10 mouse cellular contexts compared by ENCODE assay signal in the genomic region with DNA sequence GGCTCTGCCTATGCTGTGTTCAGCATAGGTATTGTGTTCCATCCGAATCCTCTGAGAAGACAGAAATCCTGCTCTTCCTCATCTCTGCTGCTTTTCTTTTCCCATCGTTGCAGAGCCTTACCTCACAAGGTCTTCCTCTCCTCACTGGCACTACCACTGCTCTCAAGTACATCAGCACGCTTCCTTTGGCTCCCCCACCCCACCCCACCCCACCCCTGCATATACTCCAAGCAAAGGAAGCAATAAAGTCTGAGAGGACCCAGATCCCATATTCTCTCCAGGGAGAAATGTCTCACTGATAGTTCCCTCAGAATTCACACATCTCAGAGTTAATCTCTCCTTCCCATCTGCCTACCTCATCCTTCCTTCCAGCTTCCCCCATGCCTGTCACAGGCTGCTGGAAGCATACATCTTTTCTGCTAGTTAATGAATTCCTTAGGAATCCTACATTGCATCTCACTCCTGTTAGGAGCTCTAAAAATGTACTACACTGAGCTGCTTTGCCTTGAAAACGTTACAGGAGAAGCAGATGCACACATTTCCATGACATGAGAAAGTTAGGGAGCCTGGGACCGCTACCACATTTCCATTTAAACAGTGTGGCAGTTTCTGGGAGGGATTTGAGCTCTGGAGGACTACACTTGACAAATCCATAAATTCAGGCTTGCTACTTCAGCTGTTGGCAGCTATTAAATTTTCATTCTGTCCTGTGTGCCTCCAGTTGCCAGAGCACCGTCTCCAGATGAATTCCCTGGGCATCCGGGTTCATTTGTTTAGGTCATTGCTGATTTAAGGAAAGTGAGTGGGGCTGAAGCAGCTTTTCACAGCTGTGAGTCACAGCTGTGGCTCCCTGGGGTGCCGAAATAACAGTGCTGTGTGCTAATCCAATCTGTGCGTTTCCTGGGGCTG. TPM values are rescaled to one million over a fixed set of nuclear protein-coding genes. Genes with fewer than 3 reads are reported as not detected.
DNase-seq lines count a peak whose midpoint lies in the region; ATAC-seq and TF ChIP-seq lines count a peak whose summit lies in the region.
"Had no signal": no experiment of that assay in that cellular context is flagged by ENCODE, and none has a peak within 500 bp of the region (broad histone marks: within the 10 kb centered on the region; RNA-seq: fewer than 3 reads in every experiment).

No protein-coding gene starts in this region.

- H3K9me3 ChIP-seq in limb, embryonic 15.5 days = no peaks in the 10 kb centered on the region
- H3K9me3 ChIP-seq: heart, embryonic 13.5 days had no signal

- H3K4me1 ChIP-seq in limb, embryonic 15.5 days = no peaks in the 10 kb centered on the region
- peaks cover 3% of the 10 kb centered on the region; the same call in 1 of the 2 replicates for H3K4me1 ChIP-seq in lung, adult 2 months (ENCODE audit: control insufficient read depth, insufficient read depth, low read length)
- H3K4me1 ChIP-seq: heart, embryonic 13.5 days had no signal

- TF ChIP-seq CTCF in lung, adult 2 months (IDR thresholded peaks at IDR 0.05; ENCODE audit: insufficient read depth, low read length) = no peak

- H3K9ac ChIP-seq in limb, embryonic 15.5 days = no peak overlapping the region
- H3K9ac ChIP-seq: heart, embryonic 13.5 days; lung, embryonic 14.5 days had no signal

- H3K4me3 ChIP-seq in limb, embryonic 15.5 days = no peak overlapping the region
- no peak overlapping the region for H3K4me3 ChIP-seq in lung, adult 2 months (replicated peaks; ENCODE audit: extremely low read depth, low read depth, low read length)
- H3K4me3 ChIP-seq: heart, embryonic 13.5 days had no signal

- TF ChIP-seq POLR2A in lung, adult 2 months (IDR thresholded peaks at IDR 0.05; ENCODE audit: borderline replicate concordance, extremely low read depth, low read depth, low read length) = no peak

- no peaks in the 10 kb centered on the region for H3K36me3 ChIP-seq in limb, embryonic 15.5 days
- H3K36me3 ChIP-seq: heart, embryonic 13.5 days had no signal

- 19% methylated on average over 9 of the region's 9 CpGs for WGBS in limb, embryonic 15.5 days
- 32% methylated on average over 9 of the region's 9 CpGs for WGBS in lung, adult 2 months

- ATAC-seq in limb, embryonic 15.5 days (ENCODE audit: insufficient number of reproducible peaks, low FRiP score, low TSS enrichment, low read depth) = no peak

- H3K27ac ChIP-seq in limb, embryonic 15.5 days = 0 out of 2 replicates have a peak overlapping the region, but pooled peaks have one; percentile 13
- H3K27ac ChIP-seq: heart, embryonic 13.5 days had no signal

- H3K4me2 ChIP-seq in limb, embryonic 15.5 days = no peak overlapping the region
- H3K4me2 ChIP-seq: heart, embryonic 13.5 days; lung, embryonic 14.5 days had no signal

- intact Hi-C loops in gastrocnemius, postnatal 36 days (cut with DNase I) = no loop called here

- peak; percentile 83 for DNase-seq in MN1 (ENCODE audit: low spot score)
- DNase-seq in brain, adult 2 months (ENCODE audit: low read depth, low spot score) = peak; percentile 84
- DNase-seq in heart, adult 9 months (ENCODE audit: low spot score in 2 of 2) = peak; percentile 10 to 11
- DNase-seq in gastrocnemius, postnatal 36 days = no peak
- no peak for DNase-seq in lung, adult 2 months
- no peak for DNase-seq in spleen, postnatal 36 days (ENCODE audit: low spot score in 2 of 2)
- no peak for DNase-seq in ovary, postnatal 14 days (ENCODE audit: low spot score)
- DNase-seq: lung, embryonic 14.5 days had no signal

- no peaks in the 10 kb centered on the region for H3K27me3 ChIP-seq in limb, embryonic 15.5 days
- H3K27me3 ChIP-seq: heart, embryonic 13.5 days had no signal

RNA-seq across cellular contexts. Expression of a gene that starts 25.8 kb away (rescaled TPM):
- polyA plus RNA-seq in limb, embryonic 15.5 days (2015; fragmentation: Nextera tagmentation; extraction: Ambion mirVana) = not detected in 2 replicates
- not detected for total RNA-seq in gastrocnemius, postnatal 36 days (2021)
- not detected in 2 replicates for polyA plus RNA-seq in lung, adult 2 months (2012; rRNA removed)
- polyA plus RNA-seq: heart, embryonic 13.5 days; lung, embryonic 14.5 days had no signal

Comparison
In these comparisons a context has a peak if more than half of its experiments do, and no peak if none do; other contexts are left out.
1. DNase-seq: peak in MN1 (single experiment), brain, adult 2 months (single experiment) and heart, adult 9 months (2 of 2); none in gastrocnemius, postnatal 36 days (0 of 2), lung, adult 2 months (single experiment), spleen, postnatal 36 days (0 of 2) and ovary, postnatal 14 days (single experiment).